Mouse (Mus musculus) limb, embryonic 14.5 days (tissue): ENCODE results near the gene Kit. TPM values are rescaled to one million over a fixed set of nuclear protein-coding genes. Genes with fewer than 3 reads are reported as not detected.

Experiments
- ATAC-seq: fragments of 200-750 bp; cut with Nextera tagmentation; 2 replicates; pipeline ENCODE4 v1.8.0; 2017; ENCODE audit warnings: low read depth, moderate number of reproducible peaks, moderate TSS enrichment; ENCODE audit not compliant: low FRiP score
- DNase-seq: peaks from one replicate; pipeline ENCODE4 v3.0.0-alpha.2; 2015; ENCODE audit warnings: low spot score
- H3K27ac ChIP-seq: fragments of 300-500 bp; sonication (generic); replicated peaks from 2 replicates; pipeline ENCODE4 v1.5.1; 2014; ENCODE audit warnings: low read depth, mild to moderate bottlenecking, low read length, moderate library complexity, mixed read lengths
- H3K27me3 ChIP-seq: fragments of 300-500 bp; sonication (generic); 2 replicates; pipeline ENCODE4 v1.6.1; 2014; ENCODE audit warnings: low read length, mixed read lengths; ENCODE audit not compliant: control insufficient read depth, insufficient read depth
- H3K36me3 ChIP-seq: fragments of 300-500 bp; sonication (generic); 2 replicates; pipeline ENCODE4 v1.6.1; 2014; ENCODE audit warnings: mild to moderate bottlenecking, low read length, moderate library complexity, mixed read lengths; ENCODE audit not compliant: control insufficient read depth, insufficient read depth
- H3K4me1 ChIP-seq: fragments of 300-500 bp; sonication (generic); 2 replicates; pipeline ENCODE4 v1.6.1; 2014; ENCODE audit warnings: antibody characterized with exemption, low read length, mixed read lengths; ENCODE audit not compliant: control insufficient read depth, insufficient read depth
- H3K4me2 ChIP-seq: fragments of 300-500 bp; sonication (generic); replicated peaks from 2 replicates; pipeline ENCODE4 v1.6.1; 2014; ENCODE audit warnings: low read depth, mild to moderate bottlenecking, low read length, moderate library complexity; ENCODE audit not compliant: severe bottlenecking
- H3K4me3 ChIP-seq: fragments of 300-500 bp; sonication (generic); replicated peaks from 2 replicates; pipeline ENCODE4 v1.5.1; 2014; ENCODE audit warnings: low read length
- H3K9ac ChIP-seq: fragments of 300-500 bp; sonication (generic); 2 replicates; pipeline ENCODE4 v1.6.1; 2014; ENCODE audit warnings: mild to moderate bottlenecking, low read depth, low read length, moderate library complexity; ENCODE audit not compliant: severe bottlenecking
- H3K9me3 ChIP-seq: fragments of 300-500 bp; sonication (generic); 2 replicates; pipeline ENCODE4 v1.6.1; 2016; ENCODE audit warnings: low read length; ENCODE audit not compliant: control insufficient read depth
- POLR2A ChIP-seq: fragments of 200-500 bp; IDR thresholded peaks from 2 replicates; pipeline ENCODE4 v1.8.0; 2012; ENCODE audit warnings: inconsistent platforms, mild to moderate bottlenecking, moderate library complexity, borderline replicate concordance; ENCODE audit not compliant: insufficient read depth, insufficient read length; ENCODE audit errors: extremely low read depth
- WGBS: fragments of 180-500 bp; shearing (Covaris S2); extraction: QIAGEN DNeasy Blood & Tissue Kit; methylation state at CpG from one replicate; pipeline ENCODE4 v1.1.7; 2014; 5-methylcytosine and 5-hydroxymethylcytosine counted together
- polyA plus RNA-seq, 2 experiments: library from polyadenylated mRNA; depleted of rRNA in 1 of 2; stranded (reverse) in 1 of 2; unstranded in 1 of 2; fragments of >200 nt; fragmentation: Nextera tagmentation in 1 of 2; extraction: Ambion mirVana in 1 of 2; gene quantifications; 2 replicates each; pipeline versions ENCODE4 v1.2.1 to v1.2.3; 2012 to 2014

Gene Kit
- polyA plus RNA-seq (2012; rRNA removed) (16.1 and 19.1 TPM in 2 replicates), polyA plus RNA-seq (2014; fragmentation: Nextera tagmentation; extraction: Ambion mirVana) (17.7 and 18.2 TPM in 2 replicates)

DNA sequence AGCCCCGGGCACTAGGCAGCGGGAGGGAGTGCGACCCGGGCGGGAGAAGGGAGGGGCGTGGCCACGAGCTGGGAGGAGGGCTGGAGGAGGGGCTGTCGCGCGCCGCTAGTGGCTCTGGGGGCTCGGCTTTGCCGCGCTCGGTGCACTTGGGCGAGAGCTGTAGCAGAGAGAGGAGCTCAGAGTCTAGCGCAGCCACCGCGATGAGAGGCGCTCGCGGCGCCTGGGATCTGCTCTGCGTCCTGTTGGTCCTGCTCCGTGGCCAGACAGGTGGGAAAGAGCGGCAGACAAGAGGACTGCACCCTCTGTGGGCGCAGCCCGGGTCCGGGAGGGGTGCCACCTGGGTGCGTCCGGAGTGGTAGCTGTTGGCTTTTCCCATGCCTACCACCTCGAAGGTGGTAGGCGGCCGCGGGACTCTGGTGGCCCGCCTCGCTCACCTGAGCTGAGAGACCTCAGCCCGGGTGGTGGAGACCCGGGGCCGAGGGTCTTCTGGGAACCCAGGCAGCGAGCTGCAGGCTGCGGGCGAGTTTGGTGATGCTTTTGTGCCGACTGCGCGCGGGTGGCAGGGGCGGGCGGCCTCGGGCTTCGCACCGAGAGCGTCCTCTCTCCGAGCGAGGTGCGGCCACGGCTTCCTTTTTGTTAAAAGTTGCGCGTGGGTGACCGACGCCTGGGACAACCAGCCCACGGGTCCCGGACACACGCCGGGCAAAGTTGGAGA, at the start of gene Kit:
Kit (plus strand) TSS at position 65 of the 715 bp plus-strand sequence.
- Histone ChIP-seq H3K9ac (peak within 1 kb of the TSS; percentile 61), H3K4me2 (peak within 1 kb of the TSS; percentile 98), H3K27me3 (no peaks in the 10 kb centered on the region; the same call in 1 of the 2 replicates), H3K4me3 (peak within 1 kb of the TSS; percentile 56), H3K27ac (peak within 1 kb of the TSS; percentile 33; the same call in 1 of the 2 replicates), H3K4me1 (peaks cover 19% of the 10 kb centered on the region), H3K9me3 (no peaks in the 10 kb centered on the region), H3K36me3 (no peaks in the 10 kb centered on the region)
- peak; percentile 88; the same call in 1 of the 2 replicates for TF ChIP-seq POLR2A
- 1% methylated on average over 60 of the region's 65 CpGs for WGBS
- ATAC-seq = peak; percentile 88
- peak; percentile 84 for DNase-seq

DNA sequence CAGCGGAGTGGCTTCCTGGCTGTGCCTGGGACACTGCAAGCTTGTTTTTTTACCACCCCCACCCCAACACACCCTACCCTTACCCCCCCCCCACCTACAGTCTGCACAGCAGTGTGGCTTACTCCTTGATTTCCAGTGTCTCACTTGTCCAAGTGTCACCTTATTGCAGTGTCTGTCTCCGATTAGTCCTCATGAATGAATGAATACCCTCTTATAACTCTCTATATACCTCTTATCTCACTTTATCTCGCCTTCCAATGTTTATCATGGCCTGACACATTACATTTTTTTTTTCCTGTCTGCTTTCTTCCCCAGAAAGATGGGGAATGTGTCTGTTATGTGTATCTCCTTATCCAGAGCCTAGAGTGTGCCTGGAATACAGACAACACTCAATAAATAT, 38.6 kb upstream of the Kit start:
- no peaks in the 10 kb centered on the region for H3K36me3 ChIP-seq
- no peak for TF ChIP-seq POLR2A
- H3K4me1 ChIP-seq = no peaks in the 10 kb centered on the region
- WGBS = 75% methylated on average over 3 of the region's 3 CpGs
- no peaks in the 10 kb centered on the region for H3K27me3 ChIP-seq
- no peak overlapping the region for H3K4me3 ChIP-seq
- H3K9ac ChIP-seq = no peak overlapping the region
- no peak overlapping the region for H3K27ac ChIP-seq
- no peak overlapping the region for H3K4me2 ChIP-seq
- ATAC-seq (no peak), DNase-seq (no peak)
- H3K9me3 ChIP-seq = no peaks in the 10 kb centered on the region

DNA sequence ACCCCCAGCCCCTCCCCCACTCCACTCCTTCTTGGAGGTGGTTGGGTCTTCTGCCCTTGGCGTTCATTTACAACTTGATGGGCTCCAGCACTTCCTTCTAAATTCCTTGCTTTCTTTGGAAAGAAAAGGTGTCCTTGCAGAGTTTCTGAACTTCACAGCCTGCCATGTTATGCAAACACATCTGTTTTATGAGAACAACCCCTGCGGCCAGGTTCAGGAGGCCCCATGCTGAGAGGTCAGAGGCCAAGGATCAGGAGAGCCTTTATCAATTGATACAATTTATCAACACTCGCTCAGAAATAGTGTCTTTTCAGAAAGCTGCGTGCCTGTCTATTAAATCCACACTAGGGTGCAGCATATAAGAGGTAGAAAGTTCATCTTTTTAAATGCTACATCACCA, 37.0 kb upstream of the Kit start:
- no peaks in the 10 kb centered on the region for H3K4me1 ChIP-seq
- no peak for TF ChIP-seq POLR2A
- no peak overlapping the region for H3K9ac ChIP-seq
- no peaks in the 10 kb centered on the region for H3K9me3 ChIP-seq
- no peak overlapping the region for H3K27ac ChIP-seq
- no peak overlapping the region for H3K4me2 ChIP-seq
- DNase-seq (no peak), ATAC-seq (no peak)
- 20% methylated on average over 4 of the region's 4 CpGs for WGBS
- no peak overlapping the region for H3K4me3 ChIP-seq
- H3K27me3 ChIP-seq = no peaks in the 10 kb centered on the region
- no peaks in the 10 kb centered on the region for H3K36me3 ChIP-seq

- Histone ChIP-seq H3K36me3 (no peaks in the 10 kb centered on the region), H3K27me3 (no peaks in the 10 kb centered on the region), H3K27ac (no peak overlapping the region), H3K9ac (no peak overlapping the region), H3K4me2 (no peak overlapping the region), H3K4me1 (no peaks in the 10 kb centered on the region), H3K9me3 (no peaks in the 10 kb centered on the region), H3K4me3 (no peak overlapping the region)
- ATAC-seq = no peak
- 54% methylated on average over 4 of the region's 4 CpGs for WGBS
- TF ChIP-seq POLR2A = no peak
- DNase-seq = no peak
Observed at GRCm38 (mm10) chr5:75538458-75538857, 36.3 kb upstream of the Kit start.

DNA sequence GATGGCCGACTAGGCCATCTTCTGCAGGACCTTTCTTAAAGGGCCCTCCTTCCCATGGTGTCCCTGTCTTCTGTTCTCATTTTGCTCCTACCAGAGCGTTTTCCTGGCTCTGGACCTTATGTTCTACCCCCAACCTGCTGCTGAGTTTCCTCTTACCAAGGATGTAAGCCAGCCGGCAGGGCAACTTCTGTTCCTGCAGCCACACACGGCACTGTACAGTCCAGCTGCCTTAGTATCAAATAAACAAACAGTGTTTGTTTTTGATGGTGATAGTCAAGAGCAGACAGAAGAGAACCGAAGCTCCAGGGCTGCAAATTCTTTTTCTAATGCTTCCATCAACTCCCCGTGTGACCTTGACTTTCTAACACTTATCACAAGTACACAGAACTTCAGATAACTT, 35.6 kb upstream of the Kit start:
- Histone ChIP-seq H3K27me3 (no peaks in the 10 kb centered on the region), H3K4me2 (no peak overlapping the region), H3K36me3 (no peaks in the 10 kb centered on the region), H3K27ac (no peak overlapping the region), H3K9ac (no peak overlapping the region), H3K4me1 (no peaks in the 10 kb centered on the region), H3K9me3 (no peaks in the 10 kb centered on the region), H3K4me3 (no peak overlapping the region)
- TF ChIP-seq POLR2A = no peak
- WGBS = 31% methylated on average over 6 of the region's 6 CpGs
- DNase-seq (no peak), ATAC-seq (no peak)
